Mouse (Mus musculus) heart, postnatal 0 days (tissue): ENCODE measurements at regions not wholly inside any gene's neighbourhood (a gene's known extent, or its start where the extent isn't known, plus 50 kb on each side); places are given as distances from the start of the nearest gene placed in this dataset.

ENCODE experiments used
- CTCF ChIP-seq: IDR thresholded peaks from 2 replicates; pipeline ENCODE4 v1.5.1; 2016; ENCODE audit warnings: antibody characterized with exemption, control low read depth, low read depth
- EP300 ChIP-seq: IDR thresholded peaks from 2 replicates; pipeline ENCODE4 v1.6.1; 2016; ENCODE audit warnings: antibody characterized with exemption, low read depth

- TF ChIP-seq CTCF (no peak), EP300 (no peak)
These were observed 107.5 kb upstream of the D16Ertd472e start for GRCm38 (mm10) chr16:78684031-78684430.
